Mouse (Mus musculus) MEL (cell line): Measurements from ENCODE around the gene Olfr287.

Experiments
- CTCF ChIP-seq, 3 experiments: IDR thresholded peaks in 2 of 3; conservative IDR thresholded peaks in 1 of 3; 2 replicates each; pipeline ENCODE4 v1.5.1; 2011 to 2012; ENCODE audit warnings: low read length in 3 of 3, low read depth in 2 of 3, mild to moderate bottlenecking in 2 of 3, improper control_type of control experiment in 1 of 3, inconsistent platforms in 1 of 3, mixed read lengths in 1 of 3, moderate library complexity in 1 of 3; ENCODE audit not compliant: control insufficient read depth in 1 of 3, insufficient read depth in 1 of 3, poor library complexity in 1 of 3, severe bottlenecking in 1 of 3
- E2F4 ChIP-seq: IDR thresholded peaks from 2 replicates; pipeline ENCODE4 v1.6.1; 2011; ENCODE audit warnings: low read depth, low read length, improper control_type of control experiment, borderline replicate concordance
- EP300 ChIP-seq, 2 experiments: IDR thresholded peaks; 2 replicates each; pipeline ENCODE4 v1.6.1; 2011; ENCODE audit warnings: improper control_type of control experiment in 2 of 2, low read length in 2 of 2, low read depth in 1 of 2, mild to moderate bottlenecking in 1 of 2
- GABPA ChIP-seq: IDR thresholded peaks from 2 replicates; pipeline ENCODE4 v1.6.1; 2012; ENCODE audit warnings: low read depth, mild to moderate bottlenecking, inconsistent platforms, low read length, improper control_type of control experiment, moderate library complexity
- GATA1 ChIP-seq: IDR thresholded peaks from 2 replicates; pipeline ENCODE4 v1.6.1; 2011; ENCODE audit warnings: low read depth, low read length, improper control_type of control experiment
- MAFK ChIP-seq: IDR thresholded peaks from 2 replicates; pipeline ENCODE4 v1.6.1; 2011; ENCODE audit warnings: low read depth, mild to moderate bottlenecking, low read length, improper control_type of control experiment, borderline replicate concordance
- MAZ ChIP-seq: IDR thresholded peaks from 2 replicates; pipeline ENCODE4 v1.6.1; 2012; ENCODE audit warnings: low read depth, mild to moderate bottlenecking, inconsistent platforms, low read length, improper control_type of control experiment
- POLR2A ChIP-seq, 2 experiments: IDR thresholded peaks; 2 replicates each; pipeline ENCODE4 v1.6.1; 2011 to 2012; ENCODE audit warnings: low read length in 2 of 2, mild to moderate bottlenecking in 2 of 2, control low read depth in 1 of 2, improper control_type of control experiment in 1 of 2, low read depth in 1 of 2, moderate library complexity in 1 of 2; ENCODE audit not compliant: control insufficient read depth in 1 of 2, insufficient read depth in 1 of 2, poor library complexity in 1 of 2
- RAD21 ChIP-seq: IDR thresholded peaks from 2 replicates; pipeline ENCODE4 v1.6.1; 2011; ENCODE audit warnings: mild to moderate bottlenecking, low read depth, low read length, improper control_type of control experiment
- SMC3 ChIP-seq: IDR thresholded peaks from 2 replicates; pipeline ENCODE4 v1.6.1; 2011; ENCODE audit warnings: low read depth, low read length, improper control_type of control experiment
- UBTF ChIP-seq: IDR thresholded peaks from 2 replicates; pipeline ENCODE4 v1.6.1; 2012; ENCODE audit warnings: low read depth, mild to moderate bottlenecking, inconsistent platforms, low read length, improper control_type of control experiment, moderate library complexity, borderline replicate concordance; ENCODE audit not compliant: insufficient read depth

DNA sequence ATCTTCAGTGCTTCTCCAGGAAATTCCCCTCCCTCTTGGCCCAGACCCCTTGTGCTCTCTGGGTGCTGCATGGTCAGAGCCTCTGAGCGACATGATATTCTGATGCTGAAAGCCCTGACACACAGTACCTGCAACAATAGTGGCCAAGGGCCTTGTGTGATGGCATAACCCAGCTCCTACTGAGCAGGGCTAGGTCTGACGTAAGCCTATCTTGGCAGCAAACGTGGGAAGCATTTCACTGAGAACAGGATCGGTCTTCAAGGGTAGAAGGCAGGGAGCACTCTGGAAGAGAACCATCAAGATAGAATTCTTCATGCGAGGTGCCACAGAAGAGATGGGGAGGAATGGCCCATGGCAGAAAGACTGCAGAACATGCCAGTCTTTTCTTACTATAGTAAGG is 55.3 kb downstream of the Olfr287 start, which contains the start of gene Asb8:
- TF ChIP-seq E2F4 = no peak
- no peak for TF ChIP-seq RAD21
- no peak for TF ChIP-seq GABPA
- TF ChIP-seq CTCF (IDR thresholded peaks at IDR 0.05 in 2 of 3, conservative IDR thresholded peaks at IDR 0.05 in 1 of 3; ENCODE audit: control insufficient read depth in 1 of 3, insufficient read depth in 1 of 3, low read depth in 2 of 3, low read length in 3 of 3, poor library complexity in 1 of 3, severe bottlenecking in 1 of 3) = no peak
- no peak for TF ChIP-seq SMC3
- no peak for TF ChIP-seq EP300 (IDR thresholded peaks at IDR 0.05; ENCODE audit: low read depth in 1 of 2, low read length in 2 of 2)
- TF ChIP-seq UBTF = no peak
- no peak for TF ChIP-seq MAZ
- no peak for TF ChIP-seq POLR2A (IDR thresholded peaks at IDR 0.05; ENCODE audit: control insufficient read depth in 1 of 2, insufficient read depth in 1 of 2, low read depth in 1 of 2, low read length in 2 of 2, poor library complexity in 1 of 2)
- TF ChIP-seq GATA1 = no peak
- no peak for TF ChIP-seq MAFK
